Comparison of ENCODE assay signal across 8 mouse cellular contexts in the genomic region with DNA sequence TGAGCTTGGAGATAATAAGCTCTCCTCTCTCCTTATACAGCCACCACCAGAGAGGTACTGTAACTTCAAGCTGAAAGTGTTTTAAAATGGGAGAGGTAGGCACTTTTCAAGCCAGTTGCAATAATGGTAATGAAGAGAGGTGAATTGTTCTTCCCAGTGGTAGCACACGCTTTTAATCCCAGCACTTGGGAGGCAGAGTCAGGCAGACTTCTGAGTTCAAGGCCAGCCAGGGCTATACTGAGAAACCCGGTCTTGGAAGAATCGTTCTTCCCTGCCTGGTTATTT. TPM values are rescaled to one million over a fixed set of nuclear protein-coding genes. Genes with fewer than 3 reads are reported as not detected.
DNase-seq lines count a peak whose midpoint lies in the region; ATAC-seq and TF ChIP-seq lines count a peak whose summit lies in the region.

No protein-coding gene starts in this region.

- DNase-seq in liver, adult 2 months (ENCODE audit: extremely low read depth, low read depth, low spot score), result no peak
- DNase-seq in liver, result no peak
- DNase-seq in right cerebral cortex, postnatal 25 days, result no peak
- no peak for DNase-seq in Muller cell, postnatal 12 days (ENCODE audit: inconsistent ontology term)
- no peak for DNase-seq in c-Kit-positive CD71-positive TER-119-positive erythroid progenitor cells, embryonic 14.5 days (ENCODE audit: low spot score)

- H3K27ac ChIP-seq in liver, adult 2 months (replicated peaks; ENCODE audit: insufficient read depth, low read depth, low read length), result peak overlapping the region; percentile 72; the same call in 1 of the 2 replicates
- no peak overlapping the region for H3K27ac ChIP-seq in embryonic facial prominence, embryonic 12.5 days
- H3K27ac ChIP-seq in intestine, embryonic 16.5 days (ENCODE audit: low read length), result peak overlapping the region; percentile 97
- H3K27ac ChIP-seq in neural tube, embryonic 14.5 days (ENCODE audit: low read depth, low read length), result peak overlapping the region; percentile 100

- peaks cover 23% of the 10 kb centered on the region for H3K79me2 ChIP-seq in liver, adult 2 months (ENCODE audit: control insufficient read depth, insufficient read depth, low read length)

- H3K27me3 ChIP-seq in liver, adult 2 months (ENCODE audit: control insufficient read depth, insufficient read depth, low read length), result no peaks in the 10 kb centered on the region
- no peaks in the 10 kb centered on the region for H3K27me3 ChIP-seq in embryonic facial prominence, embryonic 12.5 days
- H3K27me3 ChIP-seq in intestine, embryonic 16.5 days (replicated peaks; ENCODE audit: control insufficient read depth, insufficient read depth, low read length), result no peaks in the 10 kb centered on the region
- H3K27me3 ChIP-seq in neural tube, embryonic 14.5 days (ENCODE audit: control insufficient read depth, insufficient read depth, low read length), result no peaks in the 10 kb centered on the region

- no peak for ATAC-seq in embryonic facial prominence, embryonic 12.5 days (ENCODE audit: insufficient number of reproducible peaks, insufficient read depth, low FRiP score, low TSS enrichment)
- no peak for ATAC-seq in intestine, embryonic 16.5 days
- no peak for ATAC-seq in neural tube, embryonic 14.5 days (ENCODE audit: low read depth)

- H3K4me3 ChIP-seq in liver, adult 2 months (ENCODE audit: insufficient read depth, low read depth, low read length), result peak overlapping the region; percentile 79; the same call in 1 of the 2 replicates
- peak overlapping the region; percentile 97 for H3K4me3 ChIP-seq in embryonic facial prominence, embryonic 12.5 days
- peak overlapping the region; percentile 99 for H3K4me3 ChIP-seq in intestine, embryonic 16.5 days (ENCODE audit: low read length)
- H3K4me3 ChIP-seq in neural tube, embryonic 14.5 days (ENCODE audit: low read depth, low read length), result peak overlapping the region; percentile 100

- 55% methylated on average over 3 of the region's 3 CpGs for whole genome bisulfite sequencing in liver, adult 2 months
- 80% methylated on average over 3 of the region's 3 CpGs for WGBS in embryonic facial prominence, embryonic 12.5 days
- 65% methylated on average over 3 of the region's 3 CpGs for WGBS in intestine, embryonic 16.5 days
- 71% methylated on average over 3 of the region's 3 CpGs for WGBS in neural tube, embryonic 14.5 days

- TF ChIP-seq CTCF in liver, adult 2 months (IDR thresholded peaks at IDR 0.05; ENCODE audit: low read depth, low read length), result no peak

- H3K4me1 ChIP-seq in liver, adult 2 months (ENCODE audit: control insufficient read depth, insufficient read depth, low read length), result peaks cover 12% of the 10 kb centered on the region
- H3K4me1 ChIP-seq in embryonic facial prominence, embryonic 12.5 days, result peaks cover 13% of the 10 kb centered on the region
- H3K4me1 ChIP-seq in intestine, embryonic 16.5 days (ENCODE audit: control insufficient read depth, insufficient read depth, low read length), result peaks cover 13% of the 10 kb centered on the region
- H3K4me1 ChIP-seq in neural tube, embryonic 14.5 days (ENCODE audit: control insufficient read depth, insufficient read depth, low read length), result peaks cover 9% of the 10 kb centered on the region; the same call in 1 of the 2 replicates

- no peak for TF ChIP-seq POLR2A in liver, adult 2 months (IDR thresholded peaks at IDR 0.05; ENCODE audit: extremely low read depth, insufficient read depth, low read length)

- no peaks in the 10 kb centered on the region for H3K9me3 ChIP-seq in embryonic facial prominence, embryonic 12.5 days
- no peaks in the 10 kb centered on the region for H3K9me3 ChIP-seq in intestine, embryonic 16.5 days (ENCODE audit: control insufficient read depth, low read length)
- H3K9me3 ChIP-seq in neural tube, embryonic 14.5 days (ENCODE audit: control insufficient read depth, low read length), result no peaks in the 10 kb centered on the region

- no peak overlapping the region for H3K9ac ChIP-seq in liver, adult 2 months (ENCODE audit: low read depth, low read length)
- H3K9ac ChIP-seq in embryonic facial prominence, embryonic 12.5 days, result no peak overlapping the region
- H3K9ac ChIP-seq in intestine, embryonic 16.5 days (ENCODE audit: low read depth, low read length), result peak overlapping the region; percentile 100
- peak overlapping the region; percentile 100 for H3K9ac ChIP-seq in neural tube, embryonic 14.5 days (replicated peaks; ENCODE audit: low read depth, low read length)

- peak overlapping the region; percentile 78 for H3K4me2 ChIP-seq in embryonic facial prominence, embryonic 12.5 days (replicated peaks)
- H3K4me2 ChIP-seq in intestine, embryonic 16.5 days (ENCODE audit: low read depth, low read length), result peak overlapping the region; percentile 83
- peak overlapping the region; percentile 72 for H3K4me2 ChIP-seq in neural tube, embryonic 14.5 days (ENCODE audit: low read depth, low read length)

- no peaks in the 10 kb centered on the region for H3K36me3 ChIP-seq in liver, adult 2 months (ENCODE audit: control insufficient read depth, insufficient read depth, low read length)
- H3K36me3 ChIP-seq in embryonic facial prominence, embryonic 12.5 days, result peaks cover 11% of the 10 kb centered on the region
- H3K36me3 ChIP-seq in intestine, embryonic 16.5 days (ENCODE audit: control insufficient read depth, insufficient read depth, low read length), result no peaks in the 10 kb centered on the region
- H3K36me3 ChIP-seq in neural tube, embryonic 14.5 days (ENCODE audit: control insufficient read depth, insufficient read depth, low read length), result no peaks in the 10 kb centered on the region

RNA-seq across cellular contexts. Expression of a gene that starts 0.7 kb away (rescaled TPM):
- 56.1 and 62.7 TPM in 2 replicates for total RNA-seq in liver, adult 2 months (2014; rRNA removed)
- 10.7 and 11.3 TPM in 2 replicates for polyA plus RNA-seq in liver, adult 2 months (2012; rRNA removed)
- 73.3 and 73.8 TPM in 2 replicates for polyA plus RNA-seq in embryonic facial prominence, embryonic 12.5 days (2016; fragmentation: Nextera tagmentation; extraction: Ambion mirVana)
- polyA plus RNA-seq in intestine, embryonic 16.5 days (2015; fragmentation: Nextera tagmentation; extraction: Ambion mirVana), result 49.7 and 50.7 TPM in 2 replicates
- polyA plus RNA-seq in neural tube, embryonic 14.5 days (2014; fragmentation: Nextera tagmentation; extraction: Ambion mirVana), result 37.5 and 63.9 TPM in 2 replicates

RNA-seq across cellular contexts. Expression of a gene that starts 57.5 kb away (rescaled TPM):
- not detected in 2 replicates for total RNA-seq in liver, adult 2 months (2014; rRNA removed)
- polyA plus RNA-seq in liver, adult 2 months (2012; rRNA removed), result not detected in 2 replicates
- polyA plus RNA-seq in embryonic facial prominence, embryonic 12.5 days (2016; fragmentation: Nextera tagmentation; extraction: Ambion mirVana), result not detected in 2 replicates
- polyA plus RNA-seq in intestine, embryonic 16.5 days (2015; fragmentation: Nextera tagmentation; extraction: Ambion mirVana), result not detected in 2 replicates
- polyA plus RNA-seq in neural tube, embryonic 14.5 days (2014; fragmentation: Nextera tagmentation; extraction: Ambion mirVana), result not detected in 2 replicates

Comparison
In these comparisons a context has a peak if more than half of its experiments do, and no peak if none do; other contexts are left out.
1. H3K9ac ChIP-seq: peak in intestine, embryonic 16.5 days (single experiment) and neural tube, embryonic 14.5 days (single experiment); none in liver, adult 2 months (single experiment) and embryonic facial prominence, embryonic 12.5 days (single experiment).
2. Peak in every context shown above with its lines, with median percentiles within 50 percentile points of each other: H3K4me3 ChIP-seq and H3K4me2 ChIP-seq.